Mouse (Mus musculus) kidney, adult 2 months (tissue): ENCODE measurements around the gene Cops8.

Source experiments
- CTCF ChIP-seq: fragments of 200-500 bp; conservative IDR thresholded peaks from 2 replicates; pipeline ENCODE4 v1.5.1; 2011; ENCODE audit warnings: low read depth, mild to moderate bottlenecking, control low read depth, low read length, moderate library complexity, mixed read lengths; ENCODE audit not compliant: insufficient read depth, insufficient read length
- POLR2A ChIP-seq: fragments of 200-500 bp; IDR thresholded peaks from one replicate; pipeline ENCODE4 v1.6.1; 2011; ENCODE audit warnings: low read depth, low read length, control low read depth

- TF ChIP-seq POLR2A (no peak), CTCF (no peak)
Measured at GRCm38 (mm10) chr1:90603561-90603887, 743 bp downstream of the Cops8 start.
